ENCODE assay signal across 17 mouse cellular contexts in genomic region chr1:191230355-191230931, GRCm38 (mm10). TPM values are rescaled to one million over a fixed set of nuclear protein-coding genes. Genes with fewer than 3 reads are reported as not detected.
DNase-seq lines count a peak whose midpoint lies in the region; ATAC-seq and TF ChIP-seq lines count a peak whose summit lies in the region.
"Had no signal": no experiment of that assay in that cellular context is flagged by ENCODE, and none has a peak within 500 bp of the region (broad histone marks: within the 10 kb centered on the region; RNA-seq: fewer than 3 reads in every experiment).

No protein-coding gene starts in this region.

- TF ChIP-seq CTCF in embryonic fibroblast, embryonic 13.5 days (IDR thresholded peaks at IDR 0.05; ENCODE audit: borderline replicate concordance, insufficient read depth, low read length), result no peak

- 79% methylated on average over 6 of the region's 6 CpGs for WGBS in intestine, embryonic 15.5 days
- 87% methylated on average over 6 of the region's 6 CpGs for WGBS in midbrain, embryonic 11.5 days

- no peaks in the 10 kb centered on the region for H3K36me3 ChIP-seq in intestine, embryonic 15.5 days
- no peaks in the 10 kb centered on the region for H3K36me3 ChIP-seq in midbrain, embryonic 11.5 days (ENCODE audit: control insufficient read depth, insufficient read depth, low read length)
- H3K36me3 ChIP-seq: neural tube, embryonic 12.5 days; stomach, embryonic 15.5 days had no signal

- peak overlapping the region; percentile 14 for H3K27ac ChIP-seq in embryonic fibroblast, embryonic 13.5 days (ENCODE audit: insufficient read depth, low read length)
- H3K27ac ChIP-seq in intestine, embryonic 15.5 days, result no peak overlapping the region
- no peak overlapping the region for H3K27ac ChIP-seq in midbrain, embryonic 11.5 days (ENCODE audit: low read depth, low read length)
- H3K27ac ChIP-seq: midbrain, embryonic 13.5 days; neural tube, embryonic 12.5 days; stomach, embryonic 15.5 days had no signal

- no peak for TF ChIP-seq POLR2A in embryonic fibroblast, embryonic 13.5 days (IDR thresholded peaks at IDR 0.05; ENCODE audit: low read depth, low read length)

- H3K4me3 ChIP-seq in embryonic fibroblast, embryonic 13.5 days (ENCODE audit: insufficient read depth, low read length), result no peak overlapping the region
- no peak overlapping the region for H3K4me3 ChIP-seq in intestine, embryonic 15.5 days (replicated peaks)
- H3K4me3 ChIP-seq in midbrain, embryonic 11.5 days (ENCODE audit: low read depth, low read length), result no peak overlapping the region
- H3K4me3 ChIP-seq: midbrain, embryonic 13.5 days; neural tube, embryonic 12.5 days; stomach, embryonic 15.5 days had no signal

- intact Hi-C loops in heart, postnatal 10 days (cut with DNase I), result no loop called here
- intact Hi-C loops in heart, postnatal 25 days (cut with DNase I), result no loop called here

- ATAC-seq in intestine, embryonic 15.5 days, result no peak
- no peak for ATAC-seq in midbrain, embryonic 11.5 days (ENCODE audit: low FRiP score)
- ATAC-seq: forebrain, postnatal 0 days; intestine, postnatal 0 days; midbrain, embryonic 13.5 days had no signal

- peak; percentile 15 to 16 for DNase-seq in heart, postnatal 10 days
- DNase-seq in heart, postnatal 25 days (ENCODE audit: low spot score), result no peak
- peak; percentile 66 for DNase-seq in 3134 (ENCODE audit: extremely low read depth, insufficient read length, low spot score)
- DNase-seq in 416B (ENCODE audit: low read depth), result peak; percentile 29
- DNase-seq in B cell, adult 2 months, result no peak
- DNase-seq in midbrain, embryonic 11.5 days (ENCODE audit: low spot score, missing footprints), result no peak
- DNase-seq: adrenal gland, postnatal 36 days; cerebellum, adult 11-12 months; forebrain, postnatal 0 days; kidney, postnatal 14 days; thymus, postnatal 4 days had no signal

- H3K9ac ChIP-seq in intestine, embryonic 15.5 days, result no peak overlapping the region
- no peak overlapping the region for H3K9ac ChIP-seq in midbrain, embryonic 11.5 days (ENCODE audit: low read length)
- H3K9ac ChIP-seq: forebrain, postnatal 0 days; midbrain, embryonic 13.5 days; neural tube, embryonic 12.5 days; stomach, embryonic 15.5 days had no signal

- H3K4me1 ChIP-seq in embryonic fibroblast, embryonic 13.5 days (ENCODE audit: control insufficient read depth, insufficient read depth, low read length), result no peaks in the 10 kb centered on the region
- no peaks in the 10 kb centered on the region for H3K4me1 ChIP-seq in intestine, embryonic 15.5 days (replicated peaks)
- no peaks in the 10 kb centered on the region for H3K4me1 ChIP-seq in midbrain, embryonic 11.5 days (ENCODE audit: control insufficient read depth, insufficient read depth, low read length)
- H3K4me1 ChIP-seq: neural tube, embryonic 12.5 days; stomach, embryonic 15.5 days had no signal

- H3K9me3 ChIP-seq in intestine, embryonic 15.5 days, result no peaks in the 10 kb centered on the region
- H3K9me3 ChIP-seq in midbrain, embryonic 11.5 days (ENCODE audit: control insufficient read depth, low read length), result no peaks in the 10 kb centered on the region
- H3K9me3 ChIP-seq: midbrain, embryonic 13.5 days; stomach, embryonic 15.5 days had no signal

- no peaks in the 10 kb centered on the region for H3K27me3 ChIP-seq in intestine, embryonic 15.5 days (replicated peaks)
- no peaks in the 10 kb centered on the region for H3K27me3 ChIP-seq in midbrain, embryonic 11.5 days (ENCODE audit: control insufficient read depth, insufficient read depth, low read length)
- H3K27me3 ChIP-seq: midbrain, embryonic 13.5 days; neural tube, embryonic 12.5 days; stomach, embryonic 15.5 days had no signal

- no peak overlapping the region for H3K4me2 ChIP-seq in intestine, embryonic 15.5 days (replicated peaks)
- H3K4me2 ChIP-seq in midbrain, embryonic 11.5 days, result no peak overlapping the region
- H3K4me2 ChIP-seq: midbrain, embryonic 13.5 days; neural tube, embryonic 12.5 days; stomach, embryonic 15.5 days had no signal

RNA-seq across cellular contexts. Expression of gene Atf3, which starts 12.6 kb away (rescaled TPM):
- 1 to 10 TPM; 5.3 to 5.6 TPM for total RNA-seq in heart, postnatal 10 days (2021)
- total RNA-seq in heart, postnatal 25 days (2021), result 1 to 10 TPM; 4.9 to 6.0 TPM
- polyA plus RNA-seq in embryonic fibroblast, embryonic 13.5 days (2011; ENCODE audit: insufficient read length, low read depth, missing spikeins), result 2.6 and 6.3 TPM in 2 replicates
- 4.1 and 4.9 TPM in 2 replicates for polyA plus RNA-seq in intestine, embryonic 15.5 days (2015; fragmentation: Nextera tagmentation; extraction: Ambion mirVana)
- 3.8 and 4.6 TPM in 2 replicates for polyA plus RNA-seq in midbrain, embryonic 11.5 days (2014; fragmentation: Nextera tagmentation; extraction: Ambion mirVana)

Comparison
In these comparisons a context has a peak if more than half of its experiments do, and no peak if none do; other contexts are left out.
1. DNase-seq: peak in heart, postnatal 10 days (2 of 2), 3134 (single experiment) and 416B (single experiment); none in heart, postnatal 25 days (single experiment), B cell, adult 2 months (0 of 2) and midbrain, embryonic 11.5 days (single experiment).